Mouse (Mus musculus) cerebellum, adult 9-11 months (tissue): ENCODE measurements around the gene C1qtnf12.

Source experiments
- DNase-seq: peaks from one replicate; pipeline ENCODE4 v3.0.0; 2022

The C1qtnf12 gene

GRCm38 (mm10) chr4:155962167-155962971 lies at the start of gene C1qtnf12:
C1qtnf12 (plus strand) TSS chr4:155962318.
- peak; percentile 43 for DNase-seq

DNA sequence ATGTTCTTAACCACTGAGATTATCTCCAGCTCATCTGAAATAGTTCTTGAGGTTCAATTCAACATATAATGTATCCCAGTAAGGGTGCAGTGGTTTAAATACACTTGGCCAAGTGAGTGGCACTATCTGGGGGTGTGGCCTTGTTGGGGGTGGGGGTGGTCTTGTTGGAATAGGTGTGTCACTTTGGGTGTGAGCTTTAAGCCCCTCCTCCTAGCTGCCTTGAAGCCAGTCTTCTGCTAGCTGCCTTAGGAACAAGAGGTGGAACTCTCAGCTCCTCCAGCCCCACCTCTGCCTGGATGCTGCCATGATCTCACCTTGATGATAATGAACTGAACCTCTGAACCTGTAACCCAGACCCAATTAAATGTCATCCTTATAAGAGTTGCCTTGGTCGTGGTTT lies 30.1 kb upstream of the C1qtnf12 start:
- no peak for DNase-seq

GRCm38 (mm10) chr4:155943049-155943452 lies 19.1 kb upstream of the C1qtnf12 start:
- peak; percentile 67 for DNase-seq

GRCm38 (mm10) chr4:155943534-155944249 lies 18.4 kb upstream of the C1qtnf12 start, which contains the start of gene Ube2j2:
Ube2j2 (plus strand) TSS chr4:155943831.
- peak; percentile 98 for DNase-seq

DNA sequence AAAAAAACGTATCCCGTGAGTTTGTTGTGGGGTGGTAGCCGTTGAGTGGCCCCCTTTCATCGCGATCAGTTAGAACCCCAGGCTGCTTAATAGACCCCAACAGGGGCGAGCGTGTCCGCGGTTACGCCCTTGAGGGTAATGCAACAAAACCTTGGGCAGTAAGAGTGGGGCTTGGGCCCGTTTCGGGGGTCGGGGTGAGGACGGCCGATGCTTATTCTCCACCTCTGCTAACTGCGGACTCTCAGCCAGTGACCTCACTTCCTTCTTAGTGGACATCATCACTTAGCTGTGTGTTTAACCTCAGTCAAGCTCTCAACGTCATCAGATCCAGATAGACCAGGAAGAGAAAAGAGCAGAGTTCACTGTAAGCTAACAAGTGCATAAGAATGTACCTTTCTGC lies 17.8 kb upstream of the C1qtnf12 start:
- no peak for DNase-seq

DNA sequence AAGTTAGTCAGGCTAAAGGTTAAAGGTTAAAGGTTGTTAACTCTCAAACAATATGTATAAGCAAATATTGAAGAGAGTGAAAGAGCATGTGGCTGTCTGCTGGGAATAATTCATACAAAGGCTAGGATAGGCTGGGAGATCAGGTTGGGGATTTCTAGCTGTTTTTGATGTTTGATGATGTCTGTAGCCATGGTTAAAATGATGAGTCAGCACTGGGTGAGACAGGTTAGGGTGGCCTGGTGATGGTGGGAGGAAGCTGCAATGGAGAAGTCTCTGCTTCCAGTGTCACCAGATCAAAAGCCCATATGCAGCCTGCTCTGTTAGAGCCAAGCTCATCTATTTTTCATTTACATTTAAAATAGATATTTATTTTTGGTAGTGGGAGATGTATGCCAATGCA lies 15.0 kb upstream of the C1qtnf12 start:
- no peak for DNase-seq

DNA sequence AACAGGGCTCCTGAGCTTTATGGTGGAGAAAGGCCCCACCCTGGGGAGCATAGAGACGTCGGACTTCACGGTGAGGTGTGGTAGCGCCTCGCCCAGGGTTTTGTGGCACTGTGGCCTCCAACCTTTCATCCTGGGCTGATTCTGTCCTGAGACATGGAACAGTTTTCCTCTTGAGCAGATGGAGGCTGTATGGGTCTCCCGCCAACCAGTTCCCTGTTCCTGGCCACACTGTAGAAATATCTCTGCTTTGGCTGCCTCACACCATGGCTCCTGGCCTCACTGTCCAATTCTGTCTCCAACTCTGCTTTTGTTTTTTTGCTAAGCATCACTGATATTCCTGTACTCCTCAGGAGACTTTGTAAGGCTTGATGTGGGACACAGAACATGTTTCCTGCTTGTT lies 6.6 kb upstream of the C1qtnf12 start:
- peak; percentile 56 for DNase-seq

DNA sequence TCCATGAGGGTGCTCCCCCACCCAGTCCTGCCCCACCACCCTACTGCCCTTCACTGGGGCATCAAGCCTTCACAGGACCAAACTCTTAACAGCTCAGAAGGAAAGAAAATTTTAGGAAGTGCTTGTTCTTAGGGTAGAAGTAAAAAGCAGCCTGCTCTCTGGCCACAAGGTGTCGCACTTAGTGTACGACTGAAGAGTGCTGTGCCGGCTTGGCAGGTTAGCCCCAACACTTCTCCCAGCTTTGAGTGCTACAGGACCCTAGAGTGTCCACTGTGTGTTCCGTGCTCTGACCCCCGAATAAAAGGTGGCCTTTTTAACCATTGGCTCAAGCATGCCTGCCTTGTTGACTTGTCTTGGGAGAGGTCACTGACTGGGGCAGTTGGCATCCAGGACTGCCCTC lies 2.8 kb upstream of the C1qtnf12 start:
- peak; percentile 69 for DNase-seq

DNA sequence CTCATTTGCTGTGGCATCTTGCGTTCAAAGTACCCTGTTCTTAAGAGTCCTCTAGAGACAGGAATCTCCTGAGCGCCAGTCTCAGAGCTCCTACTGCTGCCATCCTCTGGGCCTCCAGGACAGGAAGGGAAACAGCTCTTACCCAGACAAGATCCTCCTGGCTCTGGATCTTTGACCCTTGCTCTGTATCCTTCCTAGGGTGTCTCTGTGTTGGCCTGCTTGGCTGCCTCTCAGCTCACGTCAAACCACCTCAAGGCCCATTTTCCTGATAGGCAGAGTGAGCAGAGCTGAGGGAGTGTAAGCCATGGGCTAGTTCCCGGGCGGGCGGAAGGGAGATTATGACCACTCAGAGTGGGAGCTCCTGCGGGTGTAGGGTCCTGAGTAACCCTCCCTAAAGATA lies 988 bp downstream of the C1qtnf12 start:
- DNase-seq, result no peak

GRCm38 (mm10) chr4:155964396-155964795 lies 2.3 kb downstream of the C1qtnf12 start:
- DNase-seq, result no peak

- DNase-seq, result no peak
These were observed 7.0 kb downstream of the C1qtnf12 start for GRCm38 (mm10) chr4:155969043-155969653.

GRCm38 (mm10) chr4:155970286-155970685 lies 8.2 kb downstream of the C1qtnf12 start:
- no peak for DNase-seq

GRCm38 (mm10) chr4:155972651-155973050 lies 10.5 kb downstream of the C1qtnf12 start:
- no peak for DNase-seq

DNA sequence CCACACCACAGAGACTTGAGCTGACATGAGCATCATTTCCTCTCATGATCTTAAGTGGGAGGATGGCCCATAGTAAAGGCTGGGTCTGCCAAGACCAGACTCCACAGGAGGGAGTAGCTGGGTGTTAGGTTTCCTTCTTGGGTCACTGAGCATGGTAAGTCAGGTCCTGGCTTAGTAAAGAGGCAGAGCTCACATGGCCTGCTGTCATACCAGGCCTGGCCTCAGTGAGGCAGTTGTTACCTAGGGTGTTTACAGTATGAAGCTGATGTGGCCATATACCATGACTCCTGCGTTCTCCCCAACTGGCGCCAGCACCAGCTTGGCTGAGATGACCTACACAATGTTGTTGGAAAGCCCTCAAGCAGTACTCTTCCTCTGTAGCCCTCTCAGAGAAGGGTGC lies 11.1 kb downstream of the C1qtnf12 start:
- DNase-seq, result no peak

GRCm38 (mm10) chr4:155981436-155982082 lies 19.4 kb downstream of the C1qtnf12 start:
- no peak for DNase-seq

- no peak for DNase-seq
These were observed 21.7 kb downstream of the C1qtnf12 start for GRCm38 (mm10) chr4:155983788-155984187.

DNA sequence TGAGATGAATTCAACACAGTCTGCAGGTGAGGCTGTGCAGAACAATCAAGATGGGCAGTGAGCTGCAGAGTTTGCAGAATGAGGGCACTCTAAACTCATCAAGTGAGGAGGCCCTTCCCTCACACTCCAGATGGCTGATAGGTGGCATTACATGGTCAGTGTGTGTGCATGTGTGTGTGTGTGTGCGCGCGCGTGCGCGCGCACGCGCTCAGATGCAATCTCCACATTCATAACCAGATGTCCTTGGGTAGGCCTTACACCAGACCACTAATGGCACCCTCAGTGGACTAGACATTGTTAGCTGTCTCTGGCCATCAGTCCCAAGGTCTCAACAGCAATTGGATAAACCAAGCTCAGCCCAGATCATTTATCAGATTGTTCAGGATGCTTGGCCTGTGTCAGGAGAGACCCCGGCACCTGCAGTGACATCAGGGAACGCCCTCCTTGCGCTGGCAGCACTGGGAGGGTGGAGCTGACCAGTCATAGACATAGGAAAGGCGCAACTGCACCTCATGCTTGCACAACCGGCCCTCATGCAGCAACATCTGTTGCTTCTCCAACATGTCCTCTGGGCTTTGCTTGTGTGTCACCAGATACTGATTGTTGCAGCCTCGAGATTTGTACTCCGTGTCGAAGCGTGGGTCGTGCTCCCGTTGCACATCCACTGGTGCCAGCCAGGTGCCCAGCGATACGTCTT lies 29.2 kb downstream of the C1qtnf12 start:
- DNase-seq, result peak; percentile 76

DNA sequence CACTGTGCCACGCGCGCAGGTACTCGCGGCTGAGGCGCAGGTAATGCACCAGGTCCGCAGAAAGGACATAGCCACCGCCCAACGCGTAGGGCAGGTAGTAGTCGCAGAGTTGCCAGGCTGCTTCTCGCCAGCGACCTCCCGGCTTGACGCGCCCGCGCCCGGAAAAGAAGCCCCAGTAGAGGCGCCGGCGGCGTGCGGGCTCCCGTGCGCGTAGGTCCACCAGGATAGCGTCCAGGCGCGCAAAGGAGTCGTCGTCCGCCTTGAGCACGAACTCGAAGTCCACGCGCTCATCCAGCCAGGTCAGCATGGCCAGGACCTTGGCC lies 29.8 kb downstream of the C1qtnf12 start:
- DNase-seq, result no peak

- no peak for DNase-seq
These were observed 30.3 kb downstream of the C1qtnf12 start, which contains the start of the genes B3galt6 and Sdf4 for GRCm38 (mm10) chr4:155992241-155992905. B3galt6 (minus strand) TSS chr4:155992649. Sdf4 (plus strand) TSS chr4:155992872.

- DNase-seq, result peak; percentile 98
These were observed 30.9 kb downstream of the C1qtnf12 start for GRCm38 (mm10) chr4:155992906-155993547.

DNA sequence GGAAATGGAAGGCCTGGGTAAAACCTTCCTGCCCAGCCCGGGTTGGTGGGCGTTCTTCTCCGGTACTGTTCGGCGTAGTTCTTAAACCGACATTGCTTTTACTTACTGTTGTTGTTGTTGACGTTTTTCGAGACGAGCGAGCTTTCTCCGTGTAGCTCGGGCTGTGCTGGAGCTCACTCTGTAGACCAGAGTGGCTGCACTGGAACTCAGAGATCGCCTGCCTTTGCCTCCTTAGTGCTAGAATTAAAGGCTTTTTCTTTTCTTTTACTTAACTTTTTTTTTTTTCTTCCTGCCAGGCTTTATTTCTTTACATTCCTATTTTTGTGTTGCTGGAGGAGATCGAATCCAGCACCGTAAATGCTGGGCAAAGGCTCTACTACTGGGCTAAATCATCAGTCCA lies 31.5 kb downstream of the C1qtnf12 start:
- no peak for DNase-seq
